Mouse (Mus musculus): ENCODE data around the gene Zfp207.
"Not testable (repeated sequence)": the region's sequence is repeated elsewhere in the genome, so short reads cannot be mapped to it uniquely, and the experiment has no call there.

The Zfp207 gene

GRCm38 (mm10) chr11:80417085-80417484 is 34.0 kb downstream of the Zfp207 start:
- no peak for DNase-seq (ENCODE audit: low spot score)

- DNase-seq (ENCODE audit: low spot score): no peak
Measured at GRCm38 (mm10) chr11:80419743-80420142, 36.7 kb downstream of the Zfp207 start.

GRCm38 (mm10) chr11:80420202-80420984 is 37.3 kb downstream of the Zfp207 start:
- DNase-seq (ENCODE audit: low spot score): no peak

GRCm38 (mm10) chr11:80421421-80422047 is 38.5 kb downstream of the Zfp207 start:
- no peak for DNase-seq (ENCODE audit: low spot score)

DNA sequence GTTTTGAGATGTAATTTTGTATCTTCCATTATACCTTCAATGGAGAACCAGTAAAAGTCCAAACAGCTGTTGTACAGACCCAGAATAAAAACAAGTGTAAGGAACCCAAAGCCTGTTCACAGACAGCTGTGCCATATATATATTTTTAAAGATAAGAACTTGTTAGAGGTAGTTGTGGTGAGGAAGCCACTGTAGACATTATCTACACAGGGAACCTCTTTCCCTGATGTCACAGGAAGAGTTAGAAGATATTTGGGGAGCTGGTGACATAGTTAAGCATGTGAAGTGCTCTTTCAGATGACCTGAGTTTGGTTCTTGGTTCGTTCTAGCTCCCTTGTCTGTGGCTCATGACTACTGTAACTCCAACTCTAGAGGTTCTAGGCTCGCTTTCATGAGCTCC is 41.6 kb downstream of the Zfp207 start:
- no peak for DNase-seq (ENCODE audit: low spot score)

GRCm38 (mm10) chr11:80425247-80425778 is 42.2 kb downstream of the Zfp207 start:
- DNase-seq (ENCODE audit: low spot score): no peak

- not testable (repeated sequence) for DNase-seq (ENCODE audit: low spot score)
Measured at GRCm38 (mm10) chr11:80426029-80426813, 43.1 kb downstream of the Zfp207 start.

DNA sequence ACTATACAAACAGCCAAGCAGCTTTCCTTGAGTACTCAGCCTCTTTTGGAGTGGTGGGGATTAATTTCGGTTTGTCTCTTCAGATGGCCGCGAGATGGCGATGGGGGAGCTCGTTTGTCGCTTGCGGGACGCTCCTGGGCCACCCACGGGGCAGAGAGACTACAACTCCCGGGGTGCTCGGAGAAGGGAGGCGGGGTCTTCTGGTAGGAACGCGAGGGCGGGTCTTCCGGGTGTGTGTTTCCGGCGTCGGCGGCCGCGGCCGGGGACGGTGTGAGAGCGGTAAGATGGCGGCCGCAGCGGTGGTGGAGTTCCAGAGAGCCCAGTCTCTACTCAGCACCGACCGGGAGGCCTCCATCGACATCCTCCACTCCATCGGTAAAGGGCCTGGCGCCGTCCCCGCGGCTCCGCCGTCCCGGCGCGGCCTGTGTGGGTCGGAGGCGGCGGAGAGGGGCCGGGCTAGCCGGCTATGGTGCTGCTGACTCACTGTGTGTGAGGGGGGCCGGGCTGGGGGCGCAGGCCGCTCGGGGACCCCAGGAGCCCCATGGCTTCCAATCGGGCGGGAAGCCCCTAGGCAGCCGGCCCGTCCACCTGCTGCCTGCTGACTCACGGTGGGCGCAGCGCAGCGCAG is 45.4 kb downstream of the Zfp207 start, which contains the start of gene Psmd11:
Psmd11 (plus strand) TSS at position 235 of the 628 bp plus-strand sequence.
- DNase-seq (ENCODE audit: low spot score): peak; percentile 89

DNA sequence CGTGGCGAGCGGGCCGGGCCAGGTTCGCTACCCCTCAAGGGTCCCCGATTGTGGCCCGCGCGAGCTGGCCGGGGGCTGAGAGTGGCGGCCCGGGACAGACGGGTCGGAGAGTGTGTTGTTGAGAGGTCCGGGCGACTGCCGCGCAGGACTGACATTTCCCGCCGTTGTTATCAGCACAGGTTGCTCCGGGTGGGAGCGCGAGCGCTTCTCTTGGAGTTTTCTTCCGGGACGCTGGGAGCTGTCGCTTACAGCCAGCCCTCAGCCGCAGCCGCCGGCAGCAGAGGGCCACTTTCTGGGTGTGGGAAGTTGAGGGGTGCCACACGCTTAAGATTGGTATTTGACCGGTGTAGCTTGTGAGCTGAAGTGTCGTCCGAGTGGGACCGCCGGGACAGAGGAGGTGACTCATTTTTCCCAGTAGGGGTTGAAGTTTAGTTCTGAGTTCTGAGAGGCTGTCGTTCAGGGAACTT is 46.0 kb downstream of the Zfp207 start:
- DNase-seq (ENCODE audit: low spot score): peak; percentile 38

GRCm38 (mm10) chr11:80429500-80430166 is 46.6 kb downstream of the Zfp207 start:
- no peak for DNase-seq (ENCODE audit: low spot score)

DNA sequence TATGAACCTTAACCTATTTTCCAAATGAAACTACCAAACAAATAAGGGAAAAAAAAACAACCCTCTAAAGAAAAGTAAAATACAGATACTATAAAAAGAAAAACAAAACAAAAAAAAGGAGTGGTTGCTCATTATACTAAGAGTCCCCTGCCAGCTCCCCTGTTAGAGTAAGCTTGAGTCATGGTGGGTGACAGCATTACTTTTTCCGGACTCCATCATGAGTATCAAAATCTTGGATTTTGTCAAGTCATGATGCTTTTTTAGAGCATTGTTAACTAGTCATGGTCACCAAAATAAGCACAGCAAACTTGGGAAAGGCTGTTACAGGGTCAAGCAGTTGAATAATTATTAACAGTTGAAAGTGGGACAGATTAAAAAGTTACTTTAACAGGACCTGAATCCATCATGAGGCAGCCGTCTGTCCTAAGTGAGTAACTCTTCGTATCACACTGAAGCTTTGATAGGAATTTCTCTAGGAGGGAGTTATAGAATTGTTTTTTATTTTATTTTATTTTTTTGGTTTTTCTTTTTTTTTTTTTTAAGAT is 47.4 kb downstream of the Zfp207 start:
- no peak for DNase-seq (ENCODE audit: low spot score)

GRCm38 (mm10) chr11:80446916-80447315 is 63.8 kb downstream of the Zfp207 start:
- DNase-seq (ENCODE audit: low spot score): no peak

DNA sequence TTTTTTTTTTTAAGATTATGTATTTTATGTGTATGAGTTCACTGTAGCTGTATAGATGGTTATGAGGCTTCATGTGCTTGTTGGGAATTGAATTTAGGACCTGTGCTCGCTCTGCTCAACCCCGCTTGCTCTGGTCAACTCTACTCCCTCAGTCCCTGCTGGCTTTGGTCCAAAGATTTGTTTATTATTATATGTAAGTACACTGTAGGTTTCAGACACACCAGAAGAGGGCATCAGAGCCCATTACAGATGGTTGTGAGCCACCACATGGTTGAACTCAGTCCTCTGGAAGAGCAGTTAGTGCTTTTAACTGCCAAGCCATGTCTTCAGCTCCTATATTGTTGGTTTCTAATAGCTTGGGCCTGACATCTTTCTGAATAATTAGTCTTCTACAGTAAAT is 66.8 kb downstream of the Zfp207 start:
- no peak for DNase-seq (ENCODE audit: low spot score)

- no peak for DNase-seq (ENCODE audit: low spot score)
Measured at GRCm38 (mm10) chr11:80452242-80452641, 69.2 kb downstream of the Zfp207 start.

DNA sequence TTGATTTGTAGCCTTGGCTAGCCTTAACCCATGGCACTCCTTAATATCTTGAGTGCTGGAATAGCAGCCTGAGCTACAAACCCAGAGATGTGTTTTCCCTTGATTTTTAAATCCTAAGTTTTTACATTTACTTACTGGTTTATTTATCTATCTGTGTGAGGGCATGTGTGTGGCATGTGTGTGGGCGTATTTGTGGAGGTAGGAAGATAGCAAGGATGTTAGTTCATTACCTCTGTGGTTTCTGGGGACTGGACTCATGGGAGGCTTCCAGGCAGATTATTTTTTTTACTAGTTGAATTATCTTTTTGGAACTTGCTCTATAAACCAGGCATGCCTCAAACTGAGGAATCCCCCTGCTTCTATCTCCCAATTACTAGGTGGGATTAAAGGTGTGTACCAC is 70.1 kb downstream of the Zfp207 start:
- no peak for DNase-seq (ENCODE audit: low spot score)

All from urinary bladder, postnatal 25 days (tissue).